Mouse (Mus musculus): Measurements from ENCODE around the gene Elf2.

DNA sequence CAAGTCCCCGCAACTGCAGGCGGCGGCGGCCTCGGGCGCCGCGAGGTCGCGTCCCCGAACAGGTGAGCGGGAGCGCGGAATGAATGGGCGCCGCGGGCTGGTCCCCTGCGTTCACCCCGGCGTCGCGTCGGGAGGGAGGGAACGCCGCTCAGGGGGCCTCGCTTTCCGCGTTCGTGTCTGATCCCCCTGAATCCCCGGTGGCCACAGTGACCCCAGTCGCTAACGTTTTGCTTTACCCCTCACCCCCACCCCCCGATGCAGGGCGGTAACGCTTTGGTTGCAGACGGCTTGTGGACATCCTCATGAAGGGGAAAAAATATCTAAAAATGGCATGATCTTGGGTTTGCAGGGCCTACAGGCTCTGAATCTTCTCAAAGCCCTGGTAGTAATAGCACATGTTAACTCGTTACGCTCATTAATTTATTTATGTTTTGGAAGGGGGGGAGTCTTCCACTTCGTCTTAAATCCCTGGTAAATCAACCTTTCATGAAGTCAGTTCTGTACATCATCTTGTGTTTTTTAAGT is 115.2 kb downstream of the Elf2 start:
- TF ChIP-seq CTCF (conservative IDR thresholded peaks at IDR 0.05; ENCODE audit: insufficient read depth, insufficient read length, low read depth, low read length) (no peak), POLR2A (IDR thresholded peaks at IDR 0.05; ENCODE audit: low read depth, low read length) (no peak)
